Mouse (Mus musculus) regulatory T cell (primary cell): ENCODE measurements at regions not wholly inside any gene's neighbourhood (a gene's known extent, or its start where the extent isn't known, plus 50 kb on each side); places are given as distances from the start of the nearest gene placed in this dataset.

Experiments used
- in situ Hi-C: fragments of 300-600 bp; cut with MboI, MseI; formaldehyde crosslinking; loops from one replicate; pipeline ENCODE4 v1.15.1; 2025; ENCODE audit warnings: high pct_unique_total_duplicates

GRCm38 (mm10) chr14:48942882-48943281 lies 123.0 kb upstream of the Ap5m1 start:
- in situ Hi-C loops, result no loop called here

GRCm38 (mm10) chr14:48930886-48931285 lies 135.0 kb upstream of the Ap5m1 start:
- in situ Hi-C loops, result no loop called here

- in situ Hi-C loops, result no loop called here
Observed at GRCm38 (mm10) chr14:48925870-48926269, 140.0 kb upstream of the Ap5m1 start.

- in situ Hi-C loops, result no loop called here
Observed at GRCm38 (mm10) chr14:48909420-48909819, 156.5 kb upstream of the Ap5m1 start.

- in situ Hi-C loops, result no loop called here
Observed at GRCm38 (mm10) chr14:48907991-48908698, 157.8 kb upstream of the Ap5m1 start.

GRCm38 (mm10) chr14:48907403-48907973 lies 158.4 kb upstream of the Ap5m1 start:
- in situ Hi-C loops, result no loop called here

- in situ Hi-C loops, result no loop called here
Observed at GRCm38 (mm10) chr14:48906956-48907355, 158.9 kb upstream of the Ap5m1 start.

- in situ Hi-C loops, result no loop called here
Observed at GRCm38 (mm10) chr14:48904576-48904975, 161.3 kb upstream of the Ap5m1 start.

GRCm38 (mm10) chr14:48903526-48903925 lies 162.4 kb upstream of the Ap5m1 start:
- in situ Hi-C loops, result no loop called here

- in situ Hi-C loops, result no loop called here
Observed at GRCm38 (mm10) chr14:48900201-48900600, 165.7 kb upstream of the Ap5m1 start.

GRCm38 (mm10) chr14:48897140-48897539 lies 168.8 kb upstream of the Ap5m1 start:
- in situ Hi-C loops, result no loop called here

- in situ Hi-C loops, result no loop called here
Observed at GRCm38 (mm10) chr14:48896235-48896634, 169.7 kb upstream of the Ap5m1 start.

- in situ Hi-C loops, result no loop called here
Observed at GRCm38 (mm10) chr14:48891216-48891615, 174.7 kb upstream of the Ap5m1 start.

GRCm38 (mm10) chr14:48888954-48889353 lies 176.9 kb upstream of the Ap5m1 start:
- in situ Hi-C loops, result no loop called here

GRCm38 (mm10) chr14:48880041-48880440 lies 185.9 kb upstream of the Ap5m1 start:
- in situ Hi-C loops, result no loop called here

- in situ Hi-C loops, result loop anchor here (10.0 kb wide), 1 partner anchor 1723 kb away; no protein-coding TSS in a partner anchor
Observed at GRCm38 (mm10) chr14:48877998-48878657, 187.8 kb upstream of the Ap5m1 start.

GRCm38 (mm10) chr14:48871313-48871712 lies 194.6 kb upstream of the Ap5m1 start:
- in situ Hi-C loops, result loop anchor here (10.0 kb wide), 1 partner anchor 1717 kb away; no protein-coding TSS in a partner anchor

GRCm38 (mm10) chr14:48869956-48870355 lies 195.9 kb upstream of the Ap5m1 start:
- in situ Hi-C loops, result loop anchor here (10.0 kb wide), 1 partner anchor 1715 kb away; no protein-coding TSS in a partner anchor

- in situ Hi-C loops, result no loop called here
Observed at GRCm38 (mm10) chr14:48855453-48855852, 181.8 kb upstream of the Otx2 start.

- in situ Hi-C loops, result no loop called here
Observed at GRCm38 (mm10) chr14:48854188-48854924, 180.7 kb upstream of the Otx2 start.

GRCm38 (mm10) chr14:48853479-48854187 lies 180.0 kb upstream of the Otx2 start:
- in situ Hi-C loops, result no loop called here
